Mouse (Mus musculus) mouse embryonic stem cell (cell line): ENCODE measurements around the gene Dhx35.

Experiments
- in situ Hi-C, 2 experiments: fragments of 300-500 bp; cut with MboI; formaldehyde crosslinking; loops; 1 replicate in 1 of 2; 3 replicates in 1 of 2; pipeline ENCODE4 v1.14.3; 2019 to 2020; ENCODE audit warnings: low sequenced_read_pairs in 2 of 2, low pct_unique_long_range_greater_than_20kb in 1 of 2, mixed read lengths in 1 of 2; ENCODE audit not compliant: unreplicated experiment in 1 of 2

Gene Dhx35

DNA sequence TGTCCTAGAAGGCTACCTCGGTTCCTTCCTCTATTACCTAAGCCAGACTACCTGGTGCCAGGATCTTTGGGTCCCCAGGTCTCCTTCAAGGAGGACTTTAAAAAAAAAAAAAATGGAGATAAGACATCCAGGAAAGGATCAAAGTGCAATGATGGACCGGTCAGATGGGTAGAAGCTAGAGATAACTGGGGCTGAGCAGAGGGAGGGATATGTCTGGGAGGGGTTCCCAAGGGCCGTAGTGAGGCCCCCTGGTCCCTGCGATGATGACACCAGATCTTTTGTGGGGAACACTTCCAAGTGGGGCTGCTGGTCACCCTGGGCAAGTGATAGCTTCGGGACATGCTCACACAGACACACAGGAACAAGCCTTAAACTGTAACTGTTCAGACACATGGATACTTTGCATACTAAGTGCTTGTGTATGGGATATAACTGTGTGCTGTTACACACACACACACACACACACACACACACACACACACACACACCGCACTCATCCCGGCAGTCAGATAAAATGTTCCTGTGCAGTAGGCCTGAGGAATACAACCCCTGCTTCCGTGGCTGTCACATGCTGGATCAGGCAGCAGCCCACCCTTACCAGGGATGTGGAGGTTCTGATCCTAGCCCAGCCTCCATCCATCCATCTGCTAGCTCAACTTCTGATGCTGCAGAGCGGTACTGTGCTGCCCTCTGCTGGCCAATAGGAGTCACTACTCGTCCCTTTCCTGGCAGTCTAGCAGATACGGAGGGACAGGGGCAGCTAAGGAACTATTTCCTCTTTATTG, 68.9 kb downstream of the Dhx35 start:
- in situ Hi-C loops: loop anchor here in 1 of 2 experiments (25.0 kb wide), 1 partner anchor 326 kb away; no protein-coding TSS in a partner anchor

DNA sequence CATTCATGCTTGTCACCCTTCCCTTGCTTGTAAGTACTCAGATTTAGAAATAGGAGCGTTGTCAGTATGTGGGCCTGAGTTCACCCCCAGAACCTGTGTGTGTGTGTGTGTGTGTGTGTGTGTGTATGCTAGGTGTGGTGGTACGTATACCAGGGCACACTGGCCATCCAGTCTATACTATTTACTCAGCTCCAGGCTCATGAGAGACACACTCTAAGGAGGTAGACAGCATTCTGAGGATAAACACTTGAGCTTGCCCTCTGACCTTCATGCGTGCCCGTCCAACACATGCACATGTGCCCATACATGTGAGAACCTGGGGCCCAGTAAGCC, 69.5 kb downstream of the Dhx35 start:
- in situ Hi-C loops: loop anchor here in 1 of 2 experiments (25.0 kb wide), 1 partner anchor 327 kb away; no protein-coding TSS in a partner anchor

GRCm38 (mm10) chr2:158865358-158865757, 70.8 kb downstream of the Dhx35 start:
- in situ Hi-C loops: loop anchor here in 1 of 2 experiments (25.0 kb wide), 1 partner anchor 328 kb away; no protein-coding TSS in a partner anchor

- in situ Hi-C loops: no loop called here
Measured at GRCm38 (mm10) chr2:158886571-158886970, 92.0 kb downstream of the Dhx35 start.

- in situ Hi-C loops: no loop called here
Measured at GRCm38 (mm10) chr2:158888531-158888930, 93.9 kb downstream of the Dhx35 start.

- in situ Hi-C loops: no loop called here
Measured at GRCm38 (mm10) chr2:158889201-158889600, 94.6 kb downstream of the Dhx35 start.

GRCm38 (mm10) chr2:158891319-158891718, 96.7 kb downstream of the Dhx35 start:
- in situ Hi-C loops: no loop called here

GRCm38 (mm10) chr2:158893171-158893853, 98.7 kb downstream of the Dhx35 start:
- in situ Hi-C loops: no loop called here

DNA sequence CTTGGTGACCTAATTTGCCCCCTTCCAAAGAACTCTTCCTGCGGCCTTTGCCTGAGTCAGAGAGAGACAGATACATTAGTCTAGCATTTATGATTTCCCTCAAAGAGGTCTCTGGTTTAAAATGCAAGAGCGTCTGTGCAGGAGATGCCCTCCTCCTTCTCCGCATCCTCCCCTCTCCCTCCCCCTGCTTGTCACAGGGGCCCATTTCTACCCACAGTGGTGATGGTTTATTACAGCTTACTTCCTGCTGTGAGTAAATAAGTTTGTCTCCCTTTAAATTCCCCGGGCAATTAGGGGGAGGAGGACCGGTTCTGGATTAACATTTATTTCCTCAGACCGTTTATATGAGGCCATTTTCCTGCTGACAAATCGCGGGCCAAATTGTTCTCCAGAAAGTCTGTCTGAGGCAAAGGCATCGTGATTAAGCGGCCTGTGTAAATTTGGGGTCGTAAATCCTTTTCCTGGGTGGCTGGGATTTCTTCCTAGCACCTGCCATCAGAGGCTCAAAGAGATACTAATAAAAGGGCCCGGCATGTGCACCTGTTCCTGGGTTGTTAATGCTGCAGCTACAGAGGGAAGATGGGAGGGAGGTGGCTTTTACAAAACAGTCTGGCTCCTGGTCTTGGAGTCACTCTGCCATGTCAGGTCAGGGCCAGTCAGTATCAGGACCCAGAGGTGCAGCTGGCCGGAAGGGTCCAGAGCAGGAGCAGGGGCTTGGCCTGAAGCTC, 104.0 kb downstream of the Dhx35 start:
- in situ Hi-C loops: no loop called here
